Mouse (Mus musculus) liver, adult (tissue): ENCODE data around the gene Cd59b.

Source experiments
- GATA4 ChIP-seq: IDR thresholded peaks from 2 replicates; pipeline ENCODE4 v1.6.1; 2014; ENCODE audit warnings: mild to moderate bottlenecking, low read length; ENCODE audit not compliant: insufficient replicate concordance

Cd59b gene

GRCm38 (mm10) chr2:104110031-104110430 is 40.4 kb downstream of the Cd59b start:
- TF ChIP-seq GATA4 = no peak

DNA sequence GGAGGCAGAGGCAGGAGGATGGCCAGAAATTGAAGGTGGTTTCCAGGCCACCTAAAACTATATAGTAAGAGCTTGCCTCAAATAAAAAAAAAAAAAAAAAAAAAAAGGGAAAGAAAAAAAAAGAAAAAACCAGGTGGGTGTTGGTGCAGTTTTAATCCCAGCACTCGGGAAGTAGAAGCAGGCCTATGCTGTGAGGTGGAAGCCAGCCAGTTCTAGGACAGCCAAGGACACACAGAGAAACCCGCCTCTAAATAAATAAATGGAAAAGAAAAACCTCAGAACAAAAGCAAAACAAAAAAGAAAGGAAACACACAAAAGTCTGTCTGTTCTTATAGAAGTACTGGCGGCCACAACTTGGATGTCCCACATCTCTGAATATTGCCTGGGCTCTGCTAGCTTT is 45.2 kb downstream of the Cd59b start:
- TF ChIP-seq GATA4 = no peak

DNA sequence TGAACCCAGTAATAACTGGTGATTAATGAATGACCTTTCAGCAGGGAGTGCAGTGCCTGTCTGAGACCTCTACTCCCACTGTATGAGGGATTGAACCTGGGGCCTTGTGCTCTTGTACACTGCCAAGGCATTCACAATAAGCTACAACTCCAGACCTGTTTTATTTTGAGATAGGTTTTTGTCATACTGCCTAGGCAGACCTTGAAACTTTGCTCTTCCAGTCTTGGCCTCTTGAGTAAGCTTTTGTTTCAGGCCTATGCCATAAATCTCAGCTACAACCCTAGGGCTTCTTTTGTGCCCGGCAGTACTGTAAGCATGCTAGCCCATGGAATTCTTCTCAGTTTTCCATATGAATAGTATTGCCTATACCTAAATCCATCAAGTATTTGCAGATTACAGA is 49.4 kb downstream of the Cd59b start:
- TF ChIP-seq GATA4 = no peak

DNA sequence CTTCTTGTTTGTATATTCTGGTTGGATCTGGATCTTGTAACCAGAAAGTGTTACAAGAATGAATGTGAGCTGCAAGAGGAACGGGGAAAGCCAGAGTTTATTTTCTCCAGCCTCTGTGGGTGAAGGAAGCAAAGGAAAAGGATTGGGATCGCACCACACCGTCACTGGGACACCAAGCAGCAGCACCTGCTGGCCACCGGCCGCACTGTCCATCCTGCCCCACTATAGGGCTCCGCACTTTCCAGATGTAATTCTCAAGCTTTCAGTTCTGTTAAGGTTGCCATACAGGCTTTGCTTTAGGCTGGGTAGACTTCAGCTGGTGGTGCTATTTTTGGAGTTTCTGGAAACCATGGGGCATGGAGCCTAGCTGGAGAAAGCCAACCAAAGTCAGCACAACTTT is 50.7 kb downstream of the Cd59b start:
- no peak for TF ChIP-seq GATA4

GRCm38 (mm10) chr2:104121681-104122504 is 52.2 kb downstream of the Cd59b start:
- no peak for TF ChIP-seq GATA4

GRCm38 (mm10) chr2:104122505-104123378 is 53.1 kb downstream of the Cd59b start, which contains the start of gene A930018P22Rik:
Gene A930018P22Rik (plus strand): TSS chr2:104122769.
- no peak; the same call in 1 of the 2 replicates for TF ChIP-seq GATA4

- no peak for TF ChIP-seq GATA4
Measured at GRCm38 (mm10) chr2:104123540-104123939, 53.9 kb downstream of the Cd59b start.

- TF ChIP-seq GATA4 = no peak
Measured at GRCm38 (mm10) chr2:104124071-104124470, 54.4 kb downstream of the Cd59b start.

GRCm38 (mm10) chr2:104128803-104129531 is 59.3 kb downstream of the Cd59b start:
- TF ChIP-seq GATA4 = no peak

DNA sequence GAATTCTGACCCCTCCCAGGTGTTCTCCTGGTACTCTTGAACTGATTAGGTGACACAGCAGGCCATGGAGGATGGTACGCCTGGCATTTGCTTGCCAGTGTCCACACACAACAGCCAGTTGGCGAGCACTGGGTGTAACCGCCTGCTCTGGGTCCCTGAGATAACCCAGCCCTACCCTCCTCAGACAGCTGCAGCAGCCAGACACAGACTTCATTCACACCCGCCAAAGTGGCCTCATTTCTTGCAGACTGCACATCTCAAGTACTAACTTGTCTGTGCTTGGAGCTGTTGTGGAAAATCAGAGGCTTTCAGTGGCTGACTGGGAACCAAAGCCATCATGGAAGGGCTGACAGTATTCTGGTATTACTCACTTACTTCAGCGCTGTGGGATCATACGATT is 60.5 kb downstream of the Cd59b start:
- TF ChIP-seq GATA4 = peak; percentile 20; the same call in 1 of the 2 replicates

- TF ChIP-seq GATA4 = no peak
Measured at GRCm38 (mm10) chr2:104130969-104131368, 61.3 kb downstream of the Cd59b start.

DNA sequence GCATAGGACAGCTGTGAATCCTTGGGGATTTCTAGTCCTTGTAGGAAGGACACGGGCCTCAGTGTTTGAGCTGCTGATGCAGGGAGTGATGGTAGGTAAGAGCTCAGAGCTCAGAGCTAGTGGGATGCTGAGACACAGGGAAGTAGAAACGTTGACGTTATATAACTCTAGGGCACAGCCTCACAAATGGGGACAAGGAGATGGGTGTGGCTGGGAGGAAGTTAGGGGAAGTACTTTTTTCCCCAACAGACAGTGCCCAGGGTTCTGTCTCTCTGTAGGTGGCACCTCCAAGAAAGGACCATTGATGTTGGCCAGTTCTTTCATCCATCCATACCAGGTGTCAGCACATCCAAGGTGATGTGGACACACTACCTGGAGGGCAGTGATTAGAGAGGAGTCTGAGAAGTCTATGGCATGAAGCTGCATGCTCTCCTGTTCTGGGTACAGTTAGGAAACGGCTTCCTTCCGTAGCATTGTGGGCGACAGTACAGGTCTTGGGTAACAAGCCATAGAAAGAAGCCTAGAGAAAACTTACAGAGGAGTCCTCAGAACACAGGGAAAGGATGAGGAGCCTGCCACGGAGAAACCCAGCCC is 62.7 kb downstream of the Cd59b start:
- no peak for TF ChIP-seq GATA4

DNA sequence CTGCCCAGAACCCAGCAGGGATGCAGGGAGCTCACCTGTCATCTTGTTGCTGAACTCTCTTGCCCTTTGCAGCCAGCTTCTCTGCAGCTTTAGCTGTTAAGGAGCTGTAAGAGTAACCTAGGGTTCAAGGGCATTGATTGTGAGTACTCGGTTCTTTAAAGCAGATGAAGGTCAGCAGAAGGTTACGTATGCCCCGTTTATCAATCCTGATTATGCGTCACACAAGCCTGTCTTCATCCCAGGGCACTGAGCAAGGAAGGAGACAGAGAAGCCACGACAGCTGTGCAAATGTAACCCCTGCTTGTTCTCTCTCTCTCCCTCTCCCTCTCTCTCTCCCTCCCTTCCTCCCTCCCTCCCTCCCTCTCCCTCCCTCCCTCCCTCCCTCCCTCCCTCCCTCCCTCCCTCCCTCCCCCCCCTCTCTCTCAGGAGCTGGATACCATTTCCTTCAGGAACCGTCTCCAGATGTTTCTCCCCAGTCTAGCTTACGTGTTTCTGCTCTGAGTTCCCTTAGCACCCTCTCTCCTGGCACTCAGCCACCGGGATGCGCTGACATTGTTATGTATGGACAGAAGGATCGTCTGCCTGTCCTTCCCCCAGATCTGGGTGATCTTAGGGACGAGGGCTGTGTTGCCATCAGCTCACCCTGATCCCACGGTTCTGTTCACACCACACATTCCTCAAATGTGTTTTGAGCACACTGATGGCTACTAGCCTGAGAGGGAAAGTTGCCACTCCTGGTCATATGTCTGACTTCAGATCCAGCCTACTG is 63.6 kb downstream of the Cd59b start:
- no peak for TF ChIP-seq GATA4
